Mouse (Mus musculus): Measurements from ENCODE around the gene Babam2. TPM values are rescaled to one million over a fixed set of nuclear protein-coding genes. Genes with fewer than 3 reads are reported as not detected.

Gene Babam2
- polyA plus RNA-seq, 1 experiment from 2014 or later = 62.9 TPM

GRCm38 (mm10) chr5:31906286-31906951 is 208.9 kb downstream of the Babam2 start:
- WGBS = 77% methylated on average over 7 of the region's 7 CpGs
- no peaks in the 10 kb centered on the region for H3K9me3 ChIP-seq (ENCODE audit: control insufficient read depth, low read depth, low read length)
- H3K4me2 ChIP-seq (replicated peaks; ENCODE audit: low read depth, low read length) = no peak overlapping the region
- no peak for ATAC-seq (ENCODE audit: insufficient number of reproducible peaks, insufficient read depth, low FRiP score, low read depth)
- no peaks in the 10 kb centered on the region for H3K27me3 ChIP-seq (ENCODE audit: control insufficient read depth, insufficient read depth, low read length)
- H3K4me3 ChIP-seq (ENCODE audit: low read depth, low read length) = no peak overlapping the region
- peaks cover 14% of the 10 kb centered on the region; the same call in 1 of the 2 replicates for H3K4me1 ChIP-seq (ENCODE audit: control insufficient read depth, insufficient read depth, low read length)
- H3K9ac ChIP-seq (replicated peaks; ENCODE audit: low read depth, low read length) = no peak overlapping the region
- H3K27ac ChIP-seq (ENCODE audit: low read length) = no peak overlapping the region
- no peaks in the 10 kb centered on the region for H3K36me3 ChIP-seq (ENCODE audit: control insufficient read depth, insufficient read depth, low read length)

- WGBS = 87% methylated on average over 2 of the region's 2 CpGs
- H3K27me3 ChIP-seq (ENCODE audit: control insufficient read depth, insufficient read depth, low read length) = no peaks in the 10 kb centered on the region
These were observed 210.5 kb downstream of the Babam2 start for GRCm38 (mm10) chr5:31907959-31908358.

GRCm38 (mm10) chr5:31908818-31909217 is 211.3 kb downstream of the Babam2 start:
- Histone ChIP-seq H3K36me3 (ENCODE audit: control insufficient read depth, insufficient read depth, low read length) (no peaks in the 10 kb centered on the region), H3K4me1 (ENCODE audit: control insufficient read depth, insufficient read depth, low read length) (peaks cover 10% of the 10 kb centered on the region; the same call in 1 of the 2 replicates), H3K27ac (ENCODE audit: low read length) (no peak overlapping the region), H3K4me3 (ENCODE audit: low read depth, low read length) (no peak overlapping the region), H3K9me3 (ENCODE audit: control insufficient read depth, low read depth, low read length) (no peaks in the 10 kb centered on the region), H3K27me3 (ENCODE audit: control insufficient read depth, insufficient read depth, low read length) (no peaks in the 10 kb centered on the region), H3K9ac (replicated peaks; ENCODE audit: low read depth, low read length) (no peak overlapping the region), H3K4me2 (replicated peaks; ENCODE audit: low read depth, low read length) (no peak overlapping the region)
- 87% methylated on average over 2 of the region's 2 CpGs for WGBS
- ATAC-seq (ENCODE audit: insufficient number of reproducible peaks, insufficient read depth, low FRiP score, low read depth) = no peak

More at GRCm38 (mm10) chr5:31907959-31908358, 210.5 kb downstream of the Babam2 start:
- no peak for ATAC-seq (ENCODE audit: insufficient number of reproducible peaks, insufficient read depth, low FRiP score, low read depth)
- H3K9ac ChIP-seq (replicated peaks; ENCODE audit: low read depth, low read length) = no peak overlapping the region
- no peaks in the 10 kb centered on the region for H3K36me3 ChIP-seq (ENCODE audit: control insufficient read depth, insufficient read depth, low read length)
- H3K4me3 ChIP-seq (ENCODE audit: low read depth, low read length) = no peak overlapping the region
- no peaks in the 10 kb centered on the region for H3K9me3 ChIP-seq (ENCODE audit: control insufficient read depth, low read depth, low read length)
- no peak overlapping the region for H3K27ac ChIP-seq (ENCODE audit: low read length)
- peaks cover 10% of the 10 kb centered on the region; the same call in 1 of the 2 replicates for H3K4me1 ChIP-seq (ENCODE audit: control insufficient read depth, insufficient read depth, low read length)
- no peak overlapping the region for H3K4me2 ChIP-seq (replicated peaks; ENCODE audit: low read depth, low read length)

- Histone ChIP-seq H3K4me2 (replicated peaks; ENCODE audit: low read depth, low read length) (no peak overlapping the region), H3K27me3 (ENCODE audit: control insufficient read depth, insufficient read depth, low read length) (no peaks in the 10 kb centered on the region), H3K36me3 (ENCODE audit: control insufficient read depth, insufficient read depth, low read length) (no peaks in the 10 kb centered on the region), H3K4me1 (ENCODE audit: control insufficient read depth, insufficient read depth, low read length) (peaks cover 9% of the 10 kb centered on the region; the same call in 1 of the 2 replicates), H3K27ac (ENCODE audit: low read length) (no peak overlapping the region), H3K9me3 (ENCODE audit: control insufficient read depth, low read depth, low read length) (no peaks in the 10 kb centered on the region), H3K9ac (replicated peaks; ENCODE audit: low read depth, low read length) (no peak overlapping the region), H3K4me3 (ENCODE audit: low read depth, low read length) (no peak overlapping the region)
- no peak for ATAC-seq (ENCODE audit: insufficient number of reproducible peaks, insufficient read depth, low FRiP score, low read depth)
- 70% methylated on average over 7 of the region's 7 CpGs for WGBS
These were observed 218.8 kb downstream of the Babam2 start for GRCm38 (mm10) chr5:31916241-31916640.

- H3K27me3 ChIP-seq (ENCODE audit: control insufficient read depth, insufficient read depth, low read length) = no peaks in the 10 kb centered on the region
- ATAC-seq (ENCODE audit: insufficient number of reproducible peaks, insufficient read depth, low FRiP score, low read depth) = no peak
- H3K9ac ChIP-seq (replicated peaks; ENCODE audit: low read depth, low read length) = no peak overlapping the region
- WGBS = 88% methylated on average over 4 of the region's 4 CpGs
- H3K4me2 ChIP-seq (replicated peaks; ENCODE audit: low read depth, low read length) = no peak overlapping the region
- H3K36me3 ChIP-seq (ENCODE audit: control insufficient read depth, insufficient read depth, low read length) = no peaks in the 10 kb centered on the region
- H3K4me1 ChIP-seq (ENCODE audit: control insufficient read depth, insufficient read depth, low read length) = peaks cover 9% of the 10 kb centered on the region; the same call in 1 of the 2 replicates
- no peak overlapping the region for H3K27ac ChIP-seq (ENCODE audit: low read length)
- no peak overlapping the region for H3K4me3 ChIP-seq (ENCODE audit: low read depth, low read length)
- H3K9me3 ChIP-seq (ENCODE audit: control insufficient read depth, low read depth, low read length) = no peaks in the 10 kb centered on the region
These were observed 221.1 kb downstream of the Babam2 start for GRCm38 (mm10) chr5:31918566-31918965.

- Histone ChIP-seq H3K27me3 (ENCODE audit: control insufficient read depth, insufficient read depth, low read length) (no peaks in the 10 kb centered on the region), H3K9ac (replicated peaks; ENCODE audit: low read depth, low read length) (no peak overlapping the region), H3K4me2 (replicated peaks; ENCODE audit: low read depth, low read length) (no peak overlapping the region), H3K4me1 (ENCODE audit: control insufficient read depth, insufficient read depth, low read length) (peaks cover 9% of the 10 kb centered on the region; the same call in 1 of the 2 replicates), H3K36me3 (ENCODE audit: control insufficient read depth, insufficient read depth, low read length) (no peaks in the 10 kb centered on the region), H3K9me3 (ENCODE audit: control insufficient read depth, low read depth, low read length) (no peaks in the 10 kb centered on the region), H3K27ac (ENCODE audit: low read length) (no peak overlapping the region), H3K4me3 (ENCODE audit: low read depth, low read length) (no peak overlapping the region)
- no peak for ATAC-seq (ENCODE audit: insufficient number of reproducible peaks, insufficient read depth, low FRiP score, low read depth)
These were observed 222.6 kb downstream of the Babam2 start for GRCm38 (mm10) chr5:31920129-31920528.

- Histone ChIP-seq H3K36me3 (ENCODE audit: control insufficient read depth, insufficient read depth, low read length) (no peaks in the 10 kb centered on the region), H3K27me3 (ENCODE audit: control insufficient read depth, insufficient read depth, low read length) (no peaks in the 10 kb centered on the region), H3K4me3 (ENCODE audit: low read depth, low read length) (no peak overlapping the region), H3K9me3 (ENCODE audit: control insufficient read depth, low read depth, low read length) (no peaks in the 10 kb centered on the region), H3K27ac (ENCODE audit: low read length) (no peak overlapping the region), H3K9ac (replicated peaks; ENCODE audit: low read depth, low read length) (no peak overlapping the region), H3K4me1 (ENCODE audit: control insufficient read depth, insufficient read depth, low read length) (peaks cover 9% of the 10 kb centered on the region; the same call in 1 of the 2 replicates), H3K4me2 (replicated peaks; ENCODE audit: low read depth, low read length) (no peak overlapping the region)
- WGBS = 35% methylated on average over 1 of the region's 1 CpGs
- no peak for ATAC-seq (ENCODE audit: insufficient number of reproducible peaks, insufficient read depth, low FRiP score, low read depth)
These were observed 223.4 kb downstream of the Babam2 start for GRCm38 (mm10) chr5:31920890-31921289.

GRCm38 (mm10) chr5:31924075-31924474 is 226.6 kb downstream of the Babam2 start:
- Histone ChIP-seq H3K4me3 (ENCODE audit: low read depth, low read length) (no peak overlapping the region), H3K4me2 (replicated peaks; ENCODE audit: low read depth, low read length) (no peak overlapping the region), H3K9ac (replicated peaks; ENCODE audit: low read depth, low read length) (no peak overlapping the region), H3K36me3 (ENCODE audit: control insufficient read depth, insufficient read depth, low read length) (no peaks in the 10 kb centered on the region), H3K27me3 (ENCODE audit: control insufficient read depth, insufficient read depth, low read length) (no peaks in the 10 kb centered on the region), H3K27ac (ENCODE audit: low read length) (no peak overlapping the region), H3K9me3 (ENCODE audit: control insufficient read depth, low read depth, low read length) (no peaks in the 10 kb centered on the region), H3K4me1 (ENCODE audit: control insufficient read depth, insufficient read depth, low read length) (no peaks in the 10 kb centered on the region)
- no peak for ATAC-seq (ENCODE audit: insufficient number of reproducible peaks, insufficient read depth, low FRiP score, low read depth)

- Histone ChIP-seq H3K27me3 (ENCODE audit: control insufficient read depth, insufficient read depth, low read length) (no peaks in the 10 kb centered on the region), H3K4me3 (ENCODE audit: low read depth, low read length) (no peak overlapping the region), H3K9me3 (ENCODE audit: control insufficient read depth, low read depth, low read length) (no peaks in the 10 kb centered on the region), H3K36me3 (ENCODE audit: control insufficient read depth, insufficient read depth, low read length) (no peaks in the 10 kb centered on the region), H3K4me1 (ENCODE audit: control insufficient read depth, insufficient read depth, low read length) (no peaks in the 10 kb centered on the region), H3K27ac (ENCODE audit: low read length) (no peak overlapping the region), H3K4me2 (replicated peaks; ENCODE audit: low read depth, low read length) (no peak overlapping the region), H3K9ac (replicated peaks; ENCODE audit: low read depth, low read length) (no peak overlapping the region)
- ATAC-seq (ENCODE audit: insufficient number of reproducible peaks, insufficient read depth, low FRiP score, low read depth) = no peak
- 100% methylated on average over 1 of the region's 1 CpGs for WGBS
These were observed 229.1 kb downstream of the Babam2 start for GRCm38 (mm10) chr5:31926551-31926950.
